Mouse (Mus musculus): ENCODE measurements around the gene Rsph4a.
A peak's percentile ranks its signal among the peaks of the same experiment; 100 is the strongest.
"Not testable (repeated sequence)": the region's sequence is repeated elsewhere in the genome, so short reads cannot be mapped to it uniquely, and the experiment has no call there.

Gene Rsph4a

DNA sequence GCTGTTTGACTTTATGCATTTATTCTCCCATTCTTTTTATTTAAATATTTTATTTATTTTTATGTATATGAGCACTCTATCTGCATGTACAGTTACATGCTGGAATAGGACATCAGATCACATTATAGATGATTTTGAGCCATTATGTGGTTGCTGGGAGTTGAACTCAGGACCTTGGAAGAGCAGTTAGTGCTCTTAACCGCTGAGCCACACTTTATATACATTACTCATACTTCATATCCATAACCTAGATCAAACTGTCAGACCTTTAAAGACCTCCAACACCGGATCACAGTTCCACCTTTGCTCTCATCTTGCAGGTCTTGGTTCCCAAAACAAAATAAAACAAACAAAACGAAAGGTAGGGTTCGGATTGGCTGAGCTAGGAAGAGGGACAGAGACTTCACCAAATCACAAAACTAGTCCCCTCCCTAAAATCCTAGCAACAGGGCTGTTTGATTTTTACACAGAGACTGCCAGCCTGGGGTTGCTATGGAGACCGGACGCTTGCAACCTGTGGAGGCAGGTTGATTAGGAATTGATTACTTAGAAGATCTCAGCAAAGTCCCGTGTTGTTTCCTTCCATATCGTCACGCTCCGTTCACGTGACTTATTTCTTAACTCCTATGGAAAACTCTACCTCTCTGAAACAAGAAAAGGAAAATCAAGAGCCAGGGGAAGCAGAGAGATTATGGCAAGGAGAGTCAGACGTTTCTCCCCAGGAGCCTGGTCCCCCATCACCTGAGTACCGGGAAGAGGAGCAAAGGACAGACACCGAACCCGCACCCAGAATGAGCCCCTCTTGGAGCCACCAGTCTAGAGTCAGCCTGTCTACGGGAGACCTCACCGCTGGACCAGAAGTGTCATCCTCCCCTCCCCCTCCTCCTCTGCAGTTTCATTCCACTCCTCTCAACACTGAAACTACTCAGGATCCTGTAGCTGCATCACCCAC is at the start of gene Rsph4a:
Gene Rsph4a (plus strand): TSS at position 582 of the 952 bp plus-strand sequence.
- peak; percentile 63 for DNase-seq

DNA sequence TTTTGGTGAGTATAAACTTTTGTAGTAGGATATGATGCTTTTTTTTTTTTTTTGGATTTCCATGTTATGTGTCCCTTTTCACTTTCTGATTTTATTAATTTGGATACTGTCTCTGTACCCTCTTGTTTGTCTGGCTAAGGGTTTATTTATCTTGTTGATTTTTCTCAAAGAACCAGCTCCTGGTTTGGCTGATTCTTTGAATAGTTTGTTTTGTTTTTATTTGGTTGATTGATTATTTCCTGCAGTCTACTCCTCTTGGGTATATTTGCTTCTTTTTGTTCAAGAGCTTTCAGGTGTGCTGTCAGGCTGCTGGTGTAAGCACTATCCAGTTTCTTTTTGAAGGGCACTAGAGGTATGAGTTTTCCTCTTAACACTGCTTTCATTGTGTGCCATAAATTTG is 47.5 kb upstream of the Rsph4a start, which contains the start of gene Sult3a1:
Gene Sult3a1 (plus strand): TSS at position 301 of the 400 bp plus-strand sequence.
- no peak for DNase-seq

- no peak for DNase-seq
Measured at GRCm38 (mm10) chr10:33865994-33866393, 38.9 kb upstream of the Rsph4a start.

DNA sequence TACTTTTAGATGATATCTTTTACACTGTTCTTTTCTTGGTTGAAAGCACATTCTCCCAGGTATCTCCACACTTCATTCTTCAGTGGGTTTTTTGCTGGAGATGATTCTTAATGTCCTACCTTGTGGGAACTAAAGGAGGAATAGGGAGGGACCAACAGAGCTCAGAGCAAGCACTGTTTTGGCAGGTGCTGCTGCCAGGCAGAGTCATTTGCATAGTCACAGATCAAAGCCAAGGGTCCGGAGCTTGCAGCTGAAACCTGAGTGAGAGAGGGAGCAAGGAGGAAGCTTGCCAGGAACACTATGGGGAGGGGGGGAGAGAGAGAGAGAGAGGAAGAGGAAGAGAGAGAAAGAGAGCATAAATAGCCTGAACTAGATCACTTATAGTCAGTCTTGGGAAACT is 34.5 kb upstream of the Rsph4a start:
- no peak for DNase-seq

DNA sequence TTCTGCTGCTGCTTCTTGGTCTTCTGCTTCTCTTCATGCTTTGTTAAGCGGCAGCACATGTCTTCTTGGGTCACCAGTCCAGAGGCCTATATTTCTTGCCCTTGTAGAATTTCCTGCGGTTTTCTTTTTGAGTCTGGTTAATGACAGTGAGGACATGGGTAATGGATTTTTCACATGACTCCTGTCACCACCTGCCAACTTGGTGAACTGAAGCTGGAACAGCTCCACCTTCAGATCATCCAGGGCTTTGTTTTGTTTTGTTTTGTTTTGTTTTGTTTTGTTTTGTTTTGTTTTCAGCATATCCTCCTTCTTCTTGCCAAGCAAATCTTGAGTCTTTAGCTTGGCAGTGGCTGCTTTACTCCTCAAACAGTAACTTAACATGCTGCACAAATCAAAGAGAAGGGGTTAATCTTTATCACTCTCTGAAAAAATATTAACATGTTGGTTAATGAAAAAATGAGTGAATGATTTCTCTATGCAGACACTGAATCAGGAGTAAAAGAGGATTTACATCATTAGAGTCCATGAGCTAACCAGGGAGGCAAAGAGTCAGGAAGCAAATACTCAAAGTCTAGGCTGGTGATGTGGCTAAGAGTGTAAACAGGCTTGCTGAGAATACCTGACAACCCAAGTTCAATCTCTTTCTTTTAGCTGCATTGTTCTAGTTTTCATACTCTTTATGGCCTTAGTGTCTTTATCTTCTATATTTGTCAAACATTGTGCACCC is 32.1 kb upstream of the Rsph4a start:
- no peak for DNase-seq

DNA sequence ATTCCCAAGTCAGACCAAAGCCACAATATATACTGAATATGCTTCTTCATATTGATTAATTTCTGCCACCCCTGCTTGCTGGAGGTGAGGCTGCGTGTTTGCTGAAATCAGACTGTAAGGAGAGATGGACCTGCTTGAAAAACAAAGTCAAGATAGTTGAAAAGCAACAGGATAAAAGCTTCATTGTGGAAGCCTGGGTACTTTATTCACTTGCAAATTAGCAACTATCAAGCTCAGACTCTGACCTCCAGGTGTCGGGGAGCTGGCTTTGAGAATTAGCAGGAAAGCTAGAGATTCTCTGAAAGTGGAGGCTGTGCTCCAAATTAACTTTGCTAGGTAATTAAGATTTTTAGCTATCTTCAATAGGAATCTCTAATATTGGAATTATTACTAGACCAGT is 22.5 kb upstream of the Rsph4a start:
- not testable (repeated sequence) for DNase-seq

GRCm38 (mm10) chr10:33901520-33901919 is 3.4 kb upstream of the Rsph4a start:
- not testable (repeated sequence) for DNase-seq

- no peak for DNase-seq
Measured at GRCm38 (mm10) chr10:33905489-33905888, 578 bp downstream of the Rsph4a start.

- no peak for DNase-seq
Measured at GRCm38 (mm10) chr10:33940702-33941101, 35.8 kb downstream of the Rsph4a start.

GRCm38 (mm10) chr10:33945390-33945789 is 40.5 kb downstream of the Rsph4a start:
- DNase-seq: no peak

DNA sequence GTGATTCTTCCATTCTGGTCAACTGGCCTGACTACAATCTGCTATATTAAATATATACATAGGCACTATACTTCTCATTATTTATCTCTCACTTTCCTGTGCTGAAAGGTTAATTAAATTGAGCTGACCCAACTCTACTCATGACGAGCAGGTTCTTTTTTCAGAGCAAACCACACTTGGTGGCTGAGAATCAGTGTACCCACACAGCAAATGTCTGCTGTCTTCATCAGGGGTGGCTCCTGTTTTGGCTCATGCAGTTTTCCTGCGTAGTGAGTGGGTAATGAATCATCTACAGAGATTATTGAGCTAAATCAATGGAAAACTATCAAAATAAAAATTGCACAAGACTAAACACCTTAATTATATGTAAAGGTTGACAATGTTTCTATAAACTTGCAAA is 41.4 kb downstream of the Rsph4a start:
- DNase-seq: no peak

- peak; percentile 72 for DNase-seq
Measured at GRCm38 (mm10) chr10:33950803-33951583, 46.1 kb downstream of the Rsph4a start, which contains the start of gene Zup1. Gene Zup1, minus strand, starts transcription at chr10:33951269.

DNA sequence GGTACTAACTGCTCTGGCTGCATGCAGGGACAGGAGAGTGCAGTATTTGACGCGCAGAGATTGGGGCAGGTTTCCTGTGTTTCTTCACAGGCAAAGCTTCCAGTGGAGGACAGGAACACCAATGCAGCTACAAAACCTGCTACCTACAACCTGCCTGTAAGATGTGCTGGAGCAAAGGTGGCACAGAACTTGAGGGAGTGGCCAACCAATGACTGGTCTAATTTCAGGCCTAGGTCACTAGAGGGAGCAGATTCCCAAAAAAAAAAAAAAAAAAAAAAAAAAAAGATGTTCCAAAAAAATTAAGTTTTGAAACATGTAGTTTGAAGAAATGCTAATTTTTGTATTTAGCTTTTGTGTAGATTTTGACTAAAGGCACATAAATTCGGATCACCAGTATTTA is 47.6 kb downstream of the Rsph4a start:
- no peak for DNase-seq

Data from right cerebral cortex, postnatal 4 days (tissue).